Mouse (Mus musculus) 416B (cell line): ENCODE measurements around the gene Fbxl19.

Experiments
- DNase-seq: peaks from one replicate; pipeline ENCODE4 v3.0.0; 2011; ENCODE audit warnings: low read depth

Gene Fbxl19

DNA sequence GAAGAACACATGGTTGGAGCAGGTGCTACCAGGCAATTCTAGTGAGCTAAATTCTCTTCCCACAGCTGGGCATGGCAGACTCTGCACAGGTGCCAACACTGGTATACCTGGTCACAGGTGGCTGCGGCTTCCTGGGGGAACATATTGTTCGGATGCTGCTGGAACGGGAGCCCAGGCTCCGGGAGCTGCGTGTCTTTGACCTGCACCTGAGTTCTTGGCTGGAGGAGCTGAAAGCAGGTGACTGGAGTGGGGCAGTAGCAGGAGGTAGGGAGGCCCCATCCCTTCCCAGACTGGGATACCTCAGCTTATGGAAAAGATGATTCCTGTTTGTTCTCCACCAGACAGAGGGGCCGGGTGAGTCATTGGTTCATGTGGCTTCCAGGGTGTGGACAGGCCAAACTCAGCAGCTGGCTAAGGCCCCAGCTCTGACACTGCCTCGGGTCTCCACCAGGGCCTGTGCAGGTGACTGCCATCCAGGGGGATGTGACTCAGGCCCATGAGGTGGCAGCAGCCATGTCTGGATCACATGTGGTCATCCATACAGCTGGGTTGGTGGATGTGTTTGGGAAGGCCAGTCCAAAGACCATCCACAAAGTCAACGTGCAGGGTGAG lies 56.8 kb downstream of the Fbxl19 start:
- DNase-seq = peak; percentile 74

GRCm38 (mm10) chr7:127802313-127802712 lies 58.0 kb downstream of the Fbxl19 start:
- no peak for DNase-seq

GRCm38 (mm10) chr7:127808821-127809220 lies 64.5 kb downstream of the Fbxl19 start:
- DNase-seq = no peak

GRCm38 (mm10) chr7:127809846-127810245 lies 65.5 kb downstream of the Fbxl19 start:
- no peak for DNase-seq

DNA sequence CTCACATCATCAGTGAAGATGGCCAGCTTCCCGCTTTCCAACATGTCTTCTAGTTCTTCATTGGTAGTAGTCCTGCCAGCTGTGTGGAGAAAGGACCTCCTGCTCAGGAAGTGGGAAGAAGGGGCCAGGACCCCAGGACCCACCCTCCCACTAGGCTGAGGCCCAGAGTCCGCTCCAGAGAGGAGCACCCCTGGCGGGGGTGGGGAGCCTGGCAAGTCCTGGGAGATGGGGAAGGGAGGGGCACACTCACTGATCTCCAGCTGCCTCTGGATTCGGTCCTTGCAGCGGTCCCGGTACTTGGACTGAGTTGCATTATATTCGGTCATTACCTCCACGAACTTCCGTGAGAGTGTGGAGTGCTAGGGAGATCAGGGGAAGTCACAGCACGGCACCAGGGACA lies 66.3 kb downstream of the Fbxl19 start:
- DNase-seq = no peak

GRCm38 (mm10) chr7:127811240-127811639 lies 66.9 kb downstream of the Fbxl19 start:
- no peak for DNase-seq

GRCm38 (mm10) chr7:127812292-127812691 lies 67.9 kb downstream of the Fbxl19 start:
- no peak for DNase-seq

DNA sequence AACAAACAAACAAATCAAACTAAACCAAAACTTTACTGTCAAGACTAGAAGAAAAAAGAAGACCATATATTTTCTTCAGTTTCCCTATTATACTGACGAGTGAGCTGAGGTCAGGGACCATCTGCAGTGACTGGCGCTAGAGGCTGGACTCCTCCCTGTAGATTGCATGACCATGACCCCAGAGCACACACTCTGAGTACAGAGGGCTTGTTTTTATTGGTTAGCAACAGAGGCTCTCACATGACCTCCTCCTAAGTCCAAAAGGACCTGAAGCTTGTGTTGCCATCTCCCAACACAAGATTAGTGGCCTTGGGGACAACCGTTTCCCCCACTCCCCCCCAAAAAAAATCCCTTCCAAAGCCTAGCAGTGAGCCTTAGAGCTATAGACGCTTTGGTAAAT lies 69.5 kb downstream of the Fbxl19 start:
- DNase-seq = no peak

DNA sequence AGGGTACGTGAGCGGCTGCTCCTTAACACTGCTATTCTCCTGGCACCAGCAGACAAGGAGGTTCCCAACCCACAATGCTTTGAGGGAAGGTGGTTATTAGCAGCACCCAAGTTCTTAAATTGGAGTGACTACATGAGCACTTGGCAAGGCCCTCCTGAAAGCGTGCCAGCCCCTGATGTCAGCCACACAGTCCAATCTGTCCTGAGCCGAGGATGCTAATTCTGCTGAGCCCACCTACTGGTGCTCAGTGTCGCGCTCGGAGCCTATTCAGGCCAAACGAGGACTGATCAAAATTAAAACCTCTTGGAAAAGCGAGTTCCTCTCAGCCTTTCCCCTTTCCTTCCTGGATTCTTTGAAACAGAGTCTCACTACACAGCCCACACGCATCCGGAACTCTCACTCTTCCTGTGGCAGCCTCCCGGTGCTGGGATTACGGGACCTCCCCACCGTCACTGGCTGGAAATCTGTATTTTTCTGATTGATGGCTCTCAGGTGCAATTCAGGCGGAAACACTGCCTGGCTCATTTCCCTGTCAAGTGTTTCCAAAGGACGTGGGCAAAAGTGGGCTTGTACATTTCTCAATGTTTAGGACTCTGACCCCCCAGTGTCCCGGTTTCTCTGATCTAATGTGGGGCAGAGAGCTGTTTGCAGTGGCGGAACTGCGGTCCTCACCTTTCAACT lies 70.0 kb downstream of the Fbxl19 start:
- DNase-seq = no peak

- DNase-seq = no peak
These were observed 70.8 kb downstream of the Fbxl19 start for GRCm38 (mm10) chr7:127815116-127815665.

GRCm38 (mm10) chr7:127815954-127816821 lies 71.8 kb downstream of the Fbxl19 start:
- DNase-seq = peak; percentile 80

GRCm38 (mm10) chr7:127817053-127817452 lies 72.7 kb downstream of the Fbxl19 start:
- DNase-seq = no peak

DNA sequence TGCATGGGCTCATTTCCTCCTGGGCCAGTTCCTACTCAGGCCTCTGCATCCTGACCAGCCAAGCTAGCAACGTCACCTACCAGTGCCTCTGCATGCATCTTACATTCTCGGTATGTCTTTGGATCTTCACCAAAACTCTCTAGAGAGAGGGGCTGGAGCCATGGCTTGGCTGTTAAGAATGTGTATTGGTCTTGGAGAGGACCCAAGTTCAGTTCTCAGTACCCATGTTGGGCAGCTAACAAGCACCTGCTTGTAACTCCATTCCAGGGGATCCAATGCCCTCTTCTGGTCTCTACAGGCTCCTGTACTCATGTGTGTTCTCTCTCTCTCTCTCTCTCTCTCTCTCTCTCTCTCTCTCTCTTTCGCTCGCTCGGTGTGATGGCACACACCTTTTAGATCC lies 73.4 kb downstream of the Fbxl19 start:
- DNase-seq = no peak
